Mouse (Mus musculus) kidney, embryonic 15.5 days (tissue): ENCODE data around the gene Clec4a2. TPM values are rescaled to one million over a fixed set of nuclear protein-coding genes. Genes with fewer than 3 reads are reported as not detected.
"Not testable (repeated sequence)": the region's sequence is repeated elsewhere in the genome, so short reads cannot be mapped to it uniquely, and the experiment has no call there.

ENCODE experiments used
- ATAC-seq: fragments of 200-750 bp; cut with Nextera tagmentation; replicated peaks from 2 replicates; pipeline ENCODE4 v1.8.0; 2017; ENCODE audit warnings: moderate TSS enrichment; ENCODE audit not compliant: low FRiP score
- H3K27ac ChIP-seq: fragments of 300-500 bp; sonication (generic); 2 replicates; pipeline ENCODE4 v1.5.1; 2015; ENCODE audit warnings: mild to moderate bottlenecking, inconsistent platforms
- H3K27me3 ChIP-seq: fragments of 300-500 bp; sonication (generic); 2 replicates; pipeline ENCODE4 v1.6.1; 2015; ENCODE audit warnings: inconsistent platforms
- H3K36me3 ChIP-seq: fragments of 300-500 bp; sonication (generic); 2 replicates; pipeline ENCODE4 v1.6.1; 2015; ENCODE audit warnings: inconsistent platforms
- H3K4me1 ChIP-seq: fragments of 300-500 bp; sonication (generic); 2 replicates; pipeline ENCODE4 v1.6.1; 2015; ENCODE audit warnings: inconsistent platforms
- H3K4me2 ChIP-seq: fragments of 300-500 bp; sonication (generic); 2 replicates; pipeline ENCODE4 v1.6.1; 2015; ENCODE audit warnings: moderate library complexity, mild to moderate bottlenecking, inconsistent platforms
- H3K4me3 ChIP-seq: fragments of 300-500 bp; sonication (generic); replicated peaks from 2 replicates; pipeline ENCODE4 v1.5.1; 2015; ENCODE audit warnings: mild to moderate bottlenecking, inconsistent platforms
- H3K9ac ChIP-seq: fragments of 300-500 bp; sonication (generic); 2 replicates; pipeline ENCODE4 v1.6.1; 2015; ENCODE audit warnings: mild to moderate bottlenecking, inconsistent platforms
- H3K9me3 ChIP-seq: fragments of 300-500 bp; sonication (generic); replicated peaks from 2 replicates; pipeline ENCODE4 v1.6.1; 2016; ENCODE audit warnings: inconsistent platforms
- WGBS: fragments of 180-500 bp; shearing (Covaris S2); methylation state at CpG from one replicate; pipeline ENCODE4 v1.1.7; 2015; ENCODE audit warnings: mixed read lengths; 5-methylcytosine and 5-hydroxymethylcytosine counted together
- polyA plus RNA-seq: library from polyadenylated mRNA; unstranded; fragments of >200 nt; fragmentation: Nextera tagmentation; extraction: Ambion mirVana; gene quantifications from 2 replicates; pipeline ENCODE4 v1.2.1, GENCODE M21; 2015

Clec4a2 gene
- 2.6 and 3.4 TPM in 2 replicates for polyA plus RNA-seq

GRCm38 (mm10) chr6:123106128-123106527 lies at the start of gene Clec4a2:
Gene Clec4a2, plus strand, starts transcription at chr6:123106428.
- H3K4me2 ChIP-seq, H3K27ac ChIP-seq, H3K27me3 ChIP-seq, H3K4me3 ChIP-seq, H3K9me3 ChIP-seq, H3K36me3 ChIP-seq, H3K9ac ChIP-seq, ATAC-seq, H3K4me1 ChIP-seq: not testable (repeated sequence)
- WGBS = 67% methylated on average over 1 of the region's 1 CpGs

DNA sequence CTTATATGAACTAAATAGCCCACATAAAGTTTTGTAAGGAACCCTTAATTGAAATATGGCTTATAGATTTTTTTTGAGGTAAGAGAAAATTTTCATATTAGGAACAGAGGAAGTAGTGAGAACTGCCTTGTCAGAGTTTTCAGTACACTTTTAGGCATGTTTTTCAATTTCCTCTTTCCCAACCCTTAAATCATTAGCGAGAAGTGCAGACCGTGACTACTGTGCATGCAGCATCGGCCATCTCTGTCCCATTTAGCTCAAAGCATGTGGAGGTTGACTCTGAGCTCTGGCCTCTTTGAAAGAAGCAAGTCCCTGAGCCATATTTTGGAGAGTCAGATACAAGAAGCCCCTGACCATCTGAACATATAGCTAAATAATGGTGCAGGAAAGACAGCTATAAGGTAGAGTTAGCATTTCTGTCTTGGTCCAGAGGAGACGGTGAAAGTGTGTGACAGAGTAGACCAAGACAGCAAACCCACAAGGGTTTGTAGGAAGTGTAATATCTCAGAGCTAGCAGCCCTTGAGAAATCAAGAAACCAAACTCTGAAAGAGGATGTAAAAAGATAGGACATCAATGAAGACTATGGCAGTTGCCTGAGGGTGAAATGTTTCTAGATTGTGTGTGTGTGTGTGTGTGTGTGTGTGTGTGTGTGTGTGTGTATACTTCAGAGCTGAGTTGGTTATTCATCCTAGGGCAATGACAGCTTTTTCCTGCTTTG lies 10.9 kb upstream of the Clec4a2 start:
- no peak overlapping the region for H3K4me2 ChIP-seq
- no peaks in the 10 kb centered on the region for H3K36me3 ChIP-seq

DNA sequence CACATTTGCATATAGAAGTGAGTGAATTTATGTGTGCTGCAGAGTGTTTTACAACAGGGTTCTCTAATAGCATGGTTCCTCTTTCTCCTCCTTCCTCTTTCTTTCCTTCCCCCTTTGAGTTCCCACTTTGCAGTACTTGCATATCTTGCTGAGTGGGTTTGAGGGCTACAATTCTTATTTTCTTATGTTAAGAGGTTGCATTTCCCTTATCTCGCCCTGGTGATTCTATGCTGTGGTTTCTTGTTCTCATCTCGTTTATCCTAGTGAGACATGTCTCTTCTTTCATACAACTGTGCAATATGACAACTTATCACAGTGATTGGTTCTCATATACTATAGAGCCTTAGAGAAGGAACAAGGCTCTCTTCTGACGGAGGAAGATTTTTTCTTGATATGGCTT lies 17.0 kb downstream of the Clec4a2 start:
- Histone ChIP-seq H3K27ac (no peak overlapping the region), H3K4me3 (no peak overlapping the region), H3K36me3 (no peaks in the 10 kb centered on the region), H3K4me2 (no peak overlapping the region), H3K9ac (no peak overlapping the region), H3K27me3 (no peaks in the 10 kb centered on the region), H3K4me1 (no peaks in the 10 kb centered on the region), H3K9me3 (no peaks in the 10 kb centered on the region)
- WGBS = 67% methylated on average over 3 of the region's 3 CpGs
- ATAC-seq = no peak

More for the DNA sequence above, 10.9 kb upstream of the Clec4a2 start:
- Histone ChIP-seq H3K4me3 (no peak overlapping the region), H3K9me3 (no peaks in the 10 kb centered on the region), H3K27ac (no peak overlapping the region), H3K27me3 (no peaks in the 10 kb centered on the region), H3K9ac (no peak overlapping the region), H3K4me1 (no peaks in the 10 kb centered on the region)
- no peak for ATAC-seq
- 89% methylated on average over 4 of the region's 4 CpGs for WGBS

- no peak for ATAC-seq
- Histone ChIP-seq H3K36me3 (no peaks in the 10 kb centered on the region), H3K9me3 (no peaks in the 10 kb centered on the region), H3K4me2 (no peak overlapping the region), H3K4me1 (no peaks in the 10 kb centered on the region), H3K4me3 (no peak overlapping the region), H3K27ac (no peak overlapping the region), H3K9ac (no peak overlapping the region), H3K27me3 (no peaks in the 10 kb centered on the region)
- 64% methylated on average over 1 of the region's 1 CpGs for WGBS
Measured at GRCm38 (mm10) chr6:123127173-123127572, 20.9 kb downstream of the Clec4a2 start.

GRCm38 (mm10) chr6:123137766-123138526 lies 31.7 kb downstream of the Clec4a2 start:
- not testable (repeated sequence) for H3K4me1 ChIP-seq, H3K27me3 ChIP-seq, H3K9ac ChIP-seq, H3K27ac ChIP-seq, H3K36me3 ChIP-seq, H3K4me3 ChIP-seq, H3K9me3 ChIP-seq, ATAC-seq, H3K4me2 ChIP-seq
- WGBS = 69% methylated on average over 29 of the region's 29 CpGs

DNA sequence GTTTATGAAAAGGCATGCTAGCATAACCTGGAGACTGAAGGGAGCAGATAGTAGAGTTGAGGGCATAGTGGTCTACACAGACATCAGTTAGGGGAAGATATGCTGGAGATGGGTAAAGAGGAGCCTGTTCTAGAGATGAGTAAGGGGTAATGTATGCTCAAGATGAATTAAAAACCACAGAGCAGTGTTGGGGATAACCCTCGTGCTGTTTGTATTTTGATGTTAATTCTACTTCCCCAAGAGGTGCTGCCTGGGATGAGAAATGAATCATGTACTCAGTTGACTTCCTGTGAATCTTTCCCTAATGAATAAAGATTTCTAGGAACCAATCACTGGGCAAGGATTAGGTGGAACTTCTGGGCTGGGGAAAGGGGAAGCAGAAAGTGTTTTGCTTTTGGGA lies 63.9 kb downstream of the Clec4a2 start:
- Histone ChIP-seq H3K9ac (no peak overlapping the region), H3K9me3 (no peaks in the 10 kb centered on the region), H3K27ac (no peak overlapping the region), H3K27me3 (no peaks in the 10 kb centered on the region), H3K36me3 (no peaks in the 10 kb centered on the region), H3K4me3 (no peak overlapping the region), H3K4me2 (no peak overlapping the region), H3K4me1 (no peaks in the 10 kb centered on the region)
- WGBS = 43% methylated on average over 1 of the region's 1 CpGs
- no peak for ATAC-seq

DNA sequence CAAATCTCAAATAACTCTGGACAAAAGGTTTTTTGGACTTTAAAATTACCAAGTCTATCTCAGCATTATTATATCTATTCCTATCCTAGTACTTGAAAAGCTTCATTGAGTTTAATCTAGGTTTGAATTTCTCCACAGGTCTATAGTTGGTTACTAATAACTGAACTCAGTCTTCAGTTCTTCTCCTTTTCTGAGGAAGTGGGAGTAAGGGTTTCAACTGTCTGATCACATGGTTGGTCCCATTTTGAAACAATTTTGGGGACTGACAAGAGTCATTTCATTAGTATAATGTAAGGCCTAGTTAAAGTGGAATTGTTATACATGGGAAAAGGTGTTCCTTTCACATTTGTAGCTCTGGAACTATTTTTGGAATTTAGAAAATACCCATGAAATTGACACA lies 64.8 kb downstream of the Clec4a2 start:
- ATAC-seq = no peak
- Histone ChIP-seq H3K4me2 (no peak overlapping the region), H3K9me3 (no peaks in the 10 kb centered on the region), H3K27ac (no peak overlapping the region), H3K4me3 (no peak overlapping the region), H3K36me3 (no peaks in the 10 kb centered on the region), H3K9ac (no peak overlapping the region), H3K4me1 (no peaks in the 10 kb centered on the region), H3K27me3 (no peaks in the 10 kb centered on the region)

- Histone ChIP-seq H3K4me1 (no peaks in the 10 kb centered on the region), H3K27ac (no peak within 1 kb of the TSS), H3K36me3 (no peaks in the 10 kb centered on the region), H3K4me2 (no peak within 1 kb of the TSS), H3K9ac (no peak within 1 kb of the TSS), H3K27me3 (no peaks in the 10 kb centered on the region), H3K9me3 (no peaks in the 10 kb centered on the region), H3K4me3 (no peak within 1 kb of the TSS)
- ATAC-seq = no peak
- 88% methylated on average over 4 of the region's 4 CpGs for WGBS
Measured at GRCm38 (mm10) chr6:123172593-123172992, 66.4 kb downstream of the Clec4a2 start, which contains the start of gene Clec4b2. Gene Clec4b2, plus strand, starts transcription at chr6:123172893.

DNA sequence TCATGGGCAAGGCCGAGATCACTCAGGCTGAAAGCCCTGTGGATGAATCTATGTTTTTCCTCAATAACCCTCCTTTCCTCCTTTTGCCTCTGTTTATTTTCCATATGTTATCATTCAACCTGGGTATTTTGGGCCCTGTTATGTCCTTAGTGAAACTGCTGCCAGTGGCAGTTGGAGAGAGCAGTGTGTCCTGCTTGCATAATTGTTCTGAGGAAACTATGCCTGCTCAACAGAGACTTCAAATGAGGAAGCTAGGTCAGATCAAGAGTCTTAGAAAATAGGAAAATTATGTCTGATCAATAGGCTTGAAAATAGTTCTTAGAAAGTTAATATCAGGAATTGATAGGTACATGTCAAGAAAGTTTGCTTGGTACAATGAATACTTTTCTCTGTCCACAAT lies 69.3 kb downstream of the Clec4a2 start:
- Histone ChIP-seq H3K4me1 (no peaks in the 10 kb centered on the region), H3K9me3 (no peaks in the 10 kb centered on the region), H3K9ac (no peak overlapping the region), H3K27ac (no peak overlapping the region), H3K27me3 (no peaks in the 10 kb centered on the region), H3K4me3 (no peak overlapping the region), H3K36me3 (no peaks in the 10 kb centered on the region), H3K4me2 (no peak overlapping the region)
- 85% methylated on average over 1 of the region's 1 CpGs for WGBS
- no peak for ATAC-seq

DNA sequence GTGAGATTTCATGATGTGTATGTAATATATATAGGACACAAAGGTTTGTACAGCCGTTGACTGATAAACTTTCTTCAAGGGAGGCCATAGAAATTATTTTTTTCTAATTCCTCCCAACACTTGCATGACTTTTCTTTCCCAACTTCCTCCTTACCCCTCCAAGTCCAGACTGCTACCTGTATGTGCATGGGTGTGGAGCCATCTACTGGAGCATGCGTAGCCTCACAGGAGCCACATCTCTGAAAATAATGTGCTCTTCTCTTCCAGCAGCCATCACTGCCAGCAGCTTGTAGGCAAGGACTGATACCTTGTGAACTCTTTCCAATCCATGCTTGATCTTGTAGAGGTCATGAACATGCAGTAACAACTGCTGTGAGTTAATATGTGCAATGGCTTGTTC lies 78.6 kb downstream of the Clec4a2 start:
- not testable (repeated sequence) for H3K36me3 ChIP-seq, H3K27ac ChIP-seq, H3K4me2 ChIP-seq, H3K4me1 ChIP-seq, H3K4me3 ChIP-seq, H3K27me3 ChIP-seq, H3K9ac ChIP-seq, H3K9me3 ChIP-seq, ATAC-seq
- WGBS = 71% methylated on average over 2 of the region's 2 CpGs
